Mouse (Mus musculus): ENCODE results near the gene Gm1043.

- TF ChIP-seq TAL1 (IDR thresholded peaks at IDR 0.05; ENCODE audit: low read length) (no peak), GATA1 (IDR thresholded peaks at IDR 0.05; ENCODE audit: low read length) (no peak)
Measured at GRCm38 (mm10) chr5:37244666-37245242, 159.6 kb downstream of the Gm1043 start.
